Mouse (Mus musculus): Measurements from ENCODE around the gene Herc1.

Gene Herc1

DNA sequence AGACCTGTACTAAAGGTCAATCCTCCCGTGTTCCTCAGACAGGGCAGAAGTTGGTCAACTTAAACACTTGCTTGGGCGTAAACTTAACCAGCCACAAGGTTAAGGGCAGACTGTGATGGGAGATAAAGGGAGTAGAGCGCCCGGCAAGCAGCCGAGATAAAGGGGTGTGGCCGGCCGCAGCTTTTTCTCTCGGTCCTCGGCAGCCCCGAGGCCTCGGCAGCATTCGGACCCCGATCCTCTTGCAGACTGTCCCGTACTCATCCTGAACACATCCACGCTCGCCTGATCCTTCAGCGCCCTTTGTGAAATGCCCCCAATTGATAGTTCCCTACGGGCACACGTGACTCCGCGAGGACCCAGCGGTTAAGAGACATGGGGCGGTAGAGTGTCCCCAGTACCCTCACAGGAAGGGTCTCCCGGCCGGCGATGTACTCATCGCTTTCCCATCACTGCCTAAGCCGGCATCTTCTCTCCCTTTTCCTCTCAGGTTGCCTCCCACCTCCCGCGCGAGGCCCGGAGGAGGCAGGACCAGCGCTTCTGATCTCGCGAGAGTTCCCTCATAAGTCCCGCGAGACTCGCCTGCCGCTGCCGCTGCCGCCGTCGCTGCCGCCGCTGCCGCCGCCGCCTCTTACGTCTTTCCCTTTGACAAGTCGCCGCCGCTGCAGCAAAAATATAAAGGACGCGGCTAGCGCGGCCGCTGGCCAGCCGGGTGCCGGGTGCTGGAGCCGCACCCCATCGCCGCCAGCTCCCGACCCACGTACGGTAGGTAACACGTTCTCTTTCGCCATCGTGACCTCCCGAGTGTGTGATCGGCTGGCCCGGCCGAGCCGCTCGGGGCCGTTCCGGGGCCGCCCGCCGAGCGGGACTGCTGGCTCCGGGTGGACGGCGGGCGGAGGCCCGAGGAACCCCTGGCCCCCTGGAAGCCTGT is at the start of gene Herc1:
Gene Herc1 (plus strand): TSS at position 591 of the 928 bp plus-strand sequence.
- peak; percentile 89 for DNase-seq (ENCODE audit: low spot score)

DNA sequence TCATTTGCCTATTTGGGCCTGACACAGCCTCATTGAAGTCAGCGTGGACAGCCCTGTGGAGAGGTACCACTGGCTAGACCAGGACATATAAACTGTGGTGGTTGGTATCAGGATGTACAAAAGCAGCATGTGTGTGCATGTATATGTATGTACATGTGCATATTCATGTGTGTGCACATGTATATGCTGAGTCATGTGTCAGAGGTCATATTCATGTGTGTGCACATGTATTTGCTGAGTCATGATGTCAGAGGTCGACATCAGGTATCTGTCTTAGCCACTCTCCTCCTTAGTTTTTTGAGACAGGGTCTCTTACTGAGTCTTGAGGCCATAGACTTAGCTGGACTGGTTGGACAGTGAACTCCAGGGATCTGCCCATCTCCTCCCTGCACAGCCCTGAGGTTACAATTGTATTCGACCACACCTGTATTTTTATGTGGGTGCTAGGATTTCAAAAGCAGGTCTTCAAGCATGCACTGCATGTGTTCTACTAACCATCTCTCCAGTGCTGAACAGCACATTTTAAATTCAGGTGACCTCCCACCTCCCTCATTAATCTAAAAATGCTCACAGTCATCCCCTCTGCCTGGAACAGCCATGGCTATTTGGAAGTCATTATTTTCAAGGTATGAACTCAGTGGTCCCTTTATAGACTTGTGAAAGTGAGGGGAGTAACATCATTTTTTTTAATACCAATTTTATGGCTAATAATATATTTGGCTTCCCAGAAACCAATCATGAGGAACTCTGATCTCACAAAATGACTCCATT is 45.7 kb upstream of the Herc1 start:
- DNase-seq (ENCODE audit: low spot score): no peak

DNA sequence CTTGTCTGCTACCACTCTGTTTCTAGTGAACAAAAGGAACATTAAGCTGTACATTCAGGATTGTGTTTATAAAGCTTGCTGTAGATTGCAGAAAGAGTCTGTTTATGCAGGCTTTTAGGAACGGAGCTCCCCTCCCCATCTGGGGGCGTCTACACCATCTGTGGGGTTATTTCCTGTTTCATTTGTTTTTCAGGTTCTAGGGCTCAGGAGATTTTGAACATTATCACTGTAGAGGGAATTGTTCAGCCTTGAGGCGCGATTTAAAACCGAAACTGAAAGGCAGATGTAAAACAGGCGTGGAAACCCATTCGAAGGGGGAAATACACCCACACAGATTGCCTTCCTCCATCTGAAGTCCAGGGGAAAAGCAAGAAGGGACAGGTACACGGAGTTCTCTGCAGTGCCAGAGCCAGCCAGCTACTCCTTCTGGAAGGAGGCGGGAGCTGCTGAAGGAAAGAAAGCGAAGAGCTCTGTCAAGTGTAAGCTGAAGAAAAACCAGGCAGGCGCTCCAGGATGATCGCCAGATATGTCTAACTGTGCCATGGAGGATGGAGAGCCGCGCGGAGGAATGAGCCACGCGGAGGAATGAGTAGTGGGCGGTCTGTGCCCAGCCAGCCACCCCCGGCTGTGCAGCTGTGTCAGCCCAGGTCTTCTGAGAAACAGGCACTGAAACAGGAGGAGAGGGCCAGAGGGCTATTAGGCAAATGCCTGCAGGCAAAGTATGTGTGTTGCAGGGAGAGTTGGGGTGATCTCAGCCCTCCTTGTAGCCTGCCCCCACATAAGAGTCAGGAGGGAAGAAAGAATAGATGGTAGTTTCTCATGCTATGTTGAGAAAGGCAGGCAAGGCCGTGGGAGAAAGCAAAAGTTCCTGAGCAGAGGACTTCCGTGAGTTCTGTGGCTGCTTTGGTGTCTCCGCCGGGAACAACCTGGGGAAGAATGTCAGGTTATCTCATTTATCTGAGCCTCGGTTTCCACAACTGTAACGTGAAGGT is 44.8 kb upstream of the Herc1 start:
- DNase-seq (ENCODE audit: low spot score): peak; percentile 6

DNA sequence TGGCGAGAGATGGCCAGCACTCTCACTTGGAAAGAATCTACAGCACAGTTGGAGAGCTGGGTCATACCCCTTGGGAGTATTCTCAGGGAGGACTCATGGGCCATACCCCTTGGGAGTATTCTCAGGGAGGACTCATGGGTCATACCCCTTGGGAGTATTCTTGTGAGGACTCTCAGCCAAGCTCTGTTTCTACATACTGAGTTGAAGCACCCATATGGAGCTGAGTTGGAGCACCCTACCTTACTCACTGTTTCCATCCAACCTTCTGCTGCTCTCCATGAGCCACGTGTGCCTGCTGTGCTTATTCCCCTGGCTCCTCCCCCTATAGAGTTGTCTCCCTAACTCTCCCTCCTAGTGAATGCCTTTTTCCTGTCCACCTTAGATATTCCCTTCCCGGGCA is 43.8 kb upstream of the Herc1 start:
- no peak for DNase-seq (ENCODE audit: low spot score)

DNA sequence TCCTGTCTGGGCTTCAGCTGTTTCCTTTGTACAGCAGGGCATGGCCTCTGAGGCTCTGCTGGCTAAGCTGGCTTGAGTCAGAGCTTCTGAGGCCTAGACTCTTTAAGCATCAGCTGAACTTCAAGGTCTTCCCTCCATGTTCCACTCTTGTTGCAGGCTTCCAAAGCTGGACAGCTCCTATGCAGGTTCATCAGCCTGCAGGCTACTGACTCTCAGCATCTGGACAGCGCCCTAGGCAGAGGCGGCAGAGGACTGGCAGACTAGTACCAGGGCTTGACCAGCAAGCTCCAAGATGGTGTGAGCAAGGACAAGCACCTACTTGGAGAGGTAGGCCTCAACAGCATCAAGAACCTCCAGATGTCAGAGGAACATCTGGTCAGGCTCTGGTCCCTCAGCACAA is 42.9 kb upstream of the Herc1 start:
- DNase-seq (ENCODE audit: low spot score): no peak

DNA sequence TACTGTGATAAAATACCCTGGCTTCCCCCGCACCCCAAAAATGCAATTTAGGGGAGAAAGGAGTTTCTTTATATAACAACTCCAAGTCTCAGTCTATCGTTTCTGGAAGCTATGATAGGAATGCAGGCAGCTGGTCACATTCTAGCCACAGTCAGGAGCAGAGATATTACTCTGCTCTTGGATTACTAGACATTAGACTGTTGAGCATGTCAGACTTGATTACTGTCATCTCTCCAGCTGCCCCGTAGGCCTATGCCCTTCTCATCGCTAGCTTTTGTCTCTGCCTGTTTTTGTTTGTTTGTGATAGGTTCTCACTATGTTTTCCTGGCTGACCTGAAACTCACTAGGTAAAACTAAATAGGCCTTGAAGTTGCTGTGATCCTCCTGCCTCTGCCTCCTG is 41.5 kb upstream of the Herc1 start:
- no peak for DNase-seq (ENCODE audit: low spot score)

DNA sequence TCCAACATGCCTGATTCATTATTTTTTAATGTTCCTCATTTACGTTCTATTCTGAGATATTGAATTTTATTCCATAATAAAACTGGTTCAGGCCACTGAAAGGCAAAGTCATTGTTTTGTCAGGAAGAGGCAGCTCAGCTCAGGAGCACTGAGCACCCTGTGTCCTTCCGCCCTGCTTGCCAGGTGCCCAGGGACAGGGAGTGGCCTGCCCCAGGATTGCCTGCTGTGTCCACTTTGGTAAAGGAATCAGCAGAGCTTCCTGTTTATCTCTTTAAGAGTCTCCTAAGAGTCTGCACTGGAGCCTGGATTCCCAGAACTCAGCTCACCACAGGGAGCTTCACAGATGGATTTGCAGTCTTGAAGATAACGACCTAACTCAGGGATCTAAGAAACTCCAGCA is 38.8 kb upstream of the Herc1 start:
- no peak for DNase-seq (ENCODE audit: low spot score)

DNA sequence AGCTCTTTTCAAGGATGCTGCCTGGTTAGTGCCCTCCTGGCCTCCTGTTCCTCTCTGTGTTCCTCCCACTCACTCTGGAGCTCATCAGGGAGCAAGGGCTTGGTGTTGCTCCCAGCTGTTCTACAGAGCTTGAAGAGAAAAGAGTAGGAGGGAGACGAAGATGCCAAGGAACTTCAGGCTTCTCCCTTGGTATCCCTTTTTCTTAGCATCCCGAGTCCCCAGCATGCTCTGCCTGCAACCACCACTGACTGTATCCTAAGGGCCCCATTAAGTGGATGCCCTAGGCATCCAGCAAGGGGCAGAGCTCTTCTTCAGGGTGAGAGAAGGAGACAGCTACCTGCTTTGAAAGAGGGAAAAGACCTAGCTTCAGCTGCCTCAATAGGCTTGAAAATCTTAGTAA is 33.6 kb upstream of the Herc1 start:
- no peak for DNase-seq (ENCODE audit: low spot score)

DNA sequence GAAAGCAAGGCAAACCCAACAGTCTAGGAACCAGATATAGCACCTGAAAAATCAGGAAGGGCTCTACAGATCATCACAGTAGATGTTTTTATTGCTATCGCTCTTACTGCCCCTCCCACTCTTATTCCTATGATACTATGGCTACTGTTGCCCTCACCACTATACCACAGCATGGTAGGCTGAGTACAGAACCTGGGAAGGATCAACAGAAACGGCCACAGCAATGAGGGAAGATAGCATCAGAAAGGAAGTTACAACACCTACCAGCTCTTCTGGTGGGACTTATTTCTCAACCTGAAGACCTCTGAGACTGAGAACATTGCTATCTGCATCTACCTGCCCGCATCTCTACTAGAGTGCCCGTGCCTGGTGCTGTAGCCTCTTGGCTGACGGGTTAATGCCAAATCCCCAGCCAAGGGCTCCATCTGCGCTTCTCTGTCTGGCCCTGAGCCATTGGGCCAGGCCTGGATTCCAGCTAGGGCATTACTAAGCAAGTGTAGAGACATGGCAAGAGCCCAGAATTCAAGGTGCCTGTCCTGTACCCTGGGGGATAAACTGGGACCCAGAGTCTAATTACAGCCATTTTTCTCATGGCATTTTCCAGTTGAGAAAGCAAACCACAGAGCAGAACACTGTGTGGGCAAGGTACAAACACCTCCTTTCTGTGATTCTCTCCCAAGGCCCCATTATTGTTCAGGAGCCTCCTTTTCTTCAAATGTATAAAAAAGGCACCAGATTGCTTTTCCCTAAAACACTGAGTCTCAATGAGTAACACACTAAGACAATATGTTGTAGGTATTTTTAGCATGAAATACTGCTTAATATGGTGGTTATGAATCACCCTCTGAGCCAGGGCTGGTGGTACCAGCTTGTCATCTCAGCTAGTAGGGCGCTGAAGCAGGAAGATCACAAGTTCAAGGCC is 28.0 kb upstream of the Herc1 start:
- no peak for DNase-seq (ENCODE audit: low spot score)

DNA sequence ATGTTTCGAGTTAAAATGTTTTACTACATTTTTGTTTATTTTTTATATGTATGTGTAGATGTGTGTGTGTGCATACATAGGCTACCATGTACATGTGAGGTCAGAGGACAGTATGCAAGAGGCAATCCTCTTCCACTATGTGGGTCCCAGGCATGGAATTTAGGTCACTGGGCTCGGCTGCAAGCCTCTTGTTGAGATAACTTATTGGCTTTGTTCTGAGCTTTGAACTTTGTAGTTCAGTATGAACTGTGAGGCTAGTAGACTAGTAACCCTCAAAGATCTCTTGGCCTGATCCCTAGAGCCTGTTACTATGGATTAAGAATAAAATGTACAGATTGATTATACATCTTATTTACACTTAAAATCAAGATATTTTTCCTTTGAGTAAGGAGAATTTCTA is 23.4 kb upstream of the Herc1 start:
- no peak for DNase-seq (ENCODE audit: low spot score)

DNA sequence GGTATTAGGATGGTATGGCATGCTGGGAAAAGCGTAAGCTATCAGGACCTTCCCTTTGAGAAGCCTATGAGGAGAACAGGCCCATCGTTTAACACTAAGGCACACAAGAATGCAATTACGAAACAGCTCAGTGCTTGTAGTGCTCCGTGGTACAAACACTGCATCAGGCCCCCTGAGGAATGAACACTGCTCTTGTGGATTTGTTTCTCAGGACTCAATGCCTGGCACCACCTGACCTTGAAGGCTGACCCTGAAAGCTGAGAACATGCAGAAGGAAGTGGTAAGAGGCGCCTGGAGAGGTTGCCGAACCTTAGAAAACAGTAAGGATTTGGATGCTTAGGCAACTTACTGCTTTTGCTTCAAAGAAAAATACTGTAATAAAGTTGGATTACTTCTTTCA is 20.8 kb upstream of the Herc1 start:
- no peak for DNase-seq (ENCODE audit: low spot score)

DNA sequence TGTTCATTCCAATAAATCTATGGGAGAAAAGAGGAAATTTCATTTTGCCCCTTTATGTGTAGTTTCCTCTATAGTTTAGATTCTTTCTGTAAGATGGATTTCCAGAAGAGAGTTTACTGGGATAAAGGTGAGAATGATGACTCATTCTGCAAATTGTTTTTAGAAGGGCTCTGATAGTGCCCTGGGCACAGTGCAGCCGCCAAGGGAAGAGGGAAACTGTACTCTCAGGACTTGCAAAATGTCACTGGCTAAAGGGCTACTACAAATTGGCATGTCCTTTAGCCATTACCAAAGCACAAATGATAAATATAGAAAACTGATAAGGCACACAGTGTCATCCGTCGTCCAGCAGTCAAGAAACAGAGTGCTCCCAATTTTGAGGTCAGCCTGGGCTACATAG is 19.8 kb upstream of the Herc1 start:
- no peak for DNase-seq (ENCODE audit: low spot score)

DNA sequence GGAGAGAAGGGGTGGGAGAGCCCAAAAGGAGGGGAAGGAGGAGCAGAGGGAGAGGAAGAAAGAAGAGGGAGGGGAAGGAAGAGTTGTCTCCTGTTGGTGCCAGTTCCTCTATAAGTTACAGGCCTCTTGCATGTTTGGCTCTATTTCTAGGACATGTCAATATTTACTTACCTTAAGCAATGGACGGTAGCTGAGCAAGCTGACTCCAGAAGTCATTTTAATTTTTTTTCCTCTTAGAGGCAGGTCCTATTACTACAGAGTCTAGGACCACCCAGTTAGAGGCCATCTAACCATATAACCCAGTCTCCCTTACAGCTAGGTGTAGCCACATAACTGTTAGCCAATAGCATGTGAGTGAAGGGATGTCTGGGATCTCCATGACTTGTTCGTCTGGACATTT is 18.7 kb upstream of the Herc1 start:
- DNase-seq (ENCODE audit: low spot score): no peak

DNA sequence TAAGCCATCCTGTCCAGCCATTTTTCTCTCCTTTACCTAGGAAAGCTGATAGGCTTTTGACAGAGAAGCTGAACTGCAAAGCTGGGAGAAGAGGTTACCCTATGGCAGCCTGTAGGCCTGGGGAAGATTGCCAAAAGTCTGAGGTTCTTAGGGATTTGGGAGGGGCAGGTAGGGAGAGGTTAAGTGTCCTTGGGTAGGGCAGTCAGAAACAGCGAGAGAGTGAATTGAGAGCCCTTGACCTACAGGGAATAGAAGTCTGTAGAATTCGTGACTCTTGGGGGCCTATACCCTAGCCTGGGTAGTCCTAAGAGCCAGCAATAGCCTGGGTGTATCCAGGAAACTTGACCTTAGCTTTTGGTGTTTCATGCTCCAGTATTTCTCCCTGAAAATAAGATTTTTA is 17.9 kb upstream of the Herc1 start:
- DNase-seq (ENCODE audit: low spot score): no peak

DNA sequence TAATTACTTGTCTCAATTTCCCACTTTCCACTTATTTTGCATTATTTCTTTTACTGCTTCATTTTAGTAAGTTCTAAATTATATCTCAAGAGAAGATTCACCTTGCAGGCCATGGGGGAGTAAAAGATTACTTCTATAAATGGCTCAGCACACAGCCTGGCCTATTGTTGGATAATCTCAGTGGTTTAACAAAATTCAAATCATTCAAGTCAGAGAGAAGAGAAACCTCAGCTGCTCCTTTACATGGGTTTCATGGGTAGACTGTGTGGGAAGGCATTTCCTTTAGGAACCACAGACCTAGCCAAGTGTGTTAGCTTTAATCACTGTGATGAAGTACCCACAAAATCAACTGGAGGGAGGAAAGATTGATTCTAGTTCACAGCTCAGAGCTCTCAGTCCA is 13.0 kb upstream of the Herc1 start:
- DNase-seq (ENCODE audit: low spot score): no peak

DNA sequence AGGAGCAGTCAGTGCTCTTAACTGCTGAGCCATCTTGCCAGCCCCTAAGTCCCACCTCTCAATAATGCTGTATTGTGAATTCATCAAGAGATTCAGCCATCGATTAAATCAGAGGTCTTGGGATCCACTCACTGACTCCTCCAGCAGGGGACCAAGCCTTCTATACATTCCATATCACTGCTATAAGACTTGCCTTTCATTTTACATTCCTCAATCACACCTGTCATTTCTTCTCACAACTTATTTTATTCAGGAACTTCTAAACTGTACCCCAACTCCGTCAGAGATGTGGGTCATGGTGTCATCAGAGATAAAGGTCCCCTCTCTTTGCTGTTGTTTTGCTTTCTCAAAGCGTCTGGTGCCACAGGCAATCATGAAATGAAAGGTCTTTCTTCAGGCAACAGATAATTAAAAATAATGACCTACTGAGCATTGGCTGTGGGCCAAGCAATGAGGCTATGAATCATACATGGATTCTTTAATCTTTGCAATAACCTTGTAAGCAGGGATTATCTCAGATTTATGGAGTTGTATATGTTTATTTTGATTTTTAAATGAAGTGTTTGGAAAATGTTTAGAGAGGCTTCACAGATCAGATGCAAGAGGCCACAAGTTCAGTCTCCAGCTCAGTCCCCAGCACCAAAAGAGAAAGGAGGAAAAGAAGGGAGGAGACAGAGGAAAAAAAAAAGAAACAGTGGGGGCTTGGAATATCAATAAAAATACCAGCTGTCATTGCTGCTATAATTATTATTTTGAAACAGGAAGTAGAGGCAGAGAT is 12.1 kb upstream of the Herc1 start:
- no peak for DNase-seq (ENCODE audit: low spot score)

DNA sequence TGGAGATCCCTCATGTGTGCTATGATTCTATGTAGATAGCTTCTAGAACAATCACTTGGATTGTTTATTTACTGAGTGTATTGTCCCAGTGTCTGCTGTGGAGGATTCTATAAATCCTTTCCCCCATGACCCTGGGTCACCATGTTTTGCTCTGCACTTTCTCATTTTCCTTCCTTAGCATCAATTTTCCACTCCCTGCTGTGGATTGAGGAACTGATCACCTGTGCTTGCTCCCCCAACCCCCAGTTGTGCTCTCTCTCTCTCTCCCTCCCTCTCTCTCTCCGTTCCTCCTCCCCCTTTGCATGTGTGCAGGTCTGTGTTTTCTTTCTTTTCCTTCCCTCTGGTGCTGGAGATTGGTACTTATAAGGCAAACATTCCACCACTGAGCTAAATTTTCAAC is 10.5 kb upstream of the Herc1 start:
- DNase-seq (ENCODE audit: low spot score): no peak

DNA sequence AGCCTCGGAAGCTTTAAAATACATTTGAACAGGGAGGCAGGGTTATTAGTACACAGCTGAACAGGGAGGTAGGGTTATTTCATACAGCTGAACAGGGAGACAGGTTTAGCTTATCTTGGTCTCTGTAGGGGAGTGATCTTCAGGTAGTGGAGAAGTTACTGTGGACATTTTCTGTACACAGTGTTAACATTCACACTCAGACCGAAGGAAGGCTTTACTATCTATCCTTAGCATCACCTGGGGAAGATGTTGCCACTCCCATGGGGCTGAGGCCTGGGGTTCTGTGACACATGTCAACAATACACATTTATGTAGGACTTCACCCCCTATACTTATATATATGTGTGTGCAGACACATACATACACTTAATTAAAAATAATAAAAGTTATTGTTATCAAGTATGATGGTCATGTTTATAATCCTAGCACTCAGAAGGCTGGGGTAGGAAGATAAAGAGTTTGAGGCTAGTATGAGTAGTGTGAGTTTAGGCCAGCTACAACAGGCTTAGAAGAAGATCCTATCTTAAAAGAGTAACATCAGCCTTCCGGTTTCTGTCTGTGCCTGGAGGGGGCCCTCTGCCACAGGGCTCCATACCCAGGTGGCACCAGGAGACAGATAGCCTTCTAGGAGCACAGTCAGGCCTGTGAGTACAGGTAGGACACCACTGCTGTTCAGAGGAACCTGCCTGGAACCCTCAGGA is 9.7 kb upstream of the Herc1 start:
- no peak for DNase-seq (ENCODE audit: low spot score)

DNA sequence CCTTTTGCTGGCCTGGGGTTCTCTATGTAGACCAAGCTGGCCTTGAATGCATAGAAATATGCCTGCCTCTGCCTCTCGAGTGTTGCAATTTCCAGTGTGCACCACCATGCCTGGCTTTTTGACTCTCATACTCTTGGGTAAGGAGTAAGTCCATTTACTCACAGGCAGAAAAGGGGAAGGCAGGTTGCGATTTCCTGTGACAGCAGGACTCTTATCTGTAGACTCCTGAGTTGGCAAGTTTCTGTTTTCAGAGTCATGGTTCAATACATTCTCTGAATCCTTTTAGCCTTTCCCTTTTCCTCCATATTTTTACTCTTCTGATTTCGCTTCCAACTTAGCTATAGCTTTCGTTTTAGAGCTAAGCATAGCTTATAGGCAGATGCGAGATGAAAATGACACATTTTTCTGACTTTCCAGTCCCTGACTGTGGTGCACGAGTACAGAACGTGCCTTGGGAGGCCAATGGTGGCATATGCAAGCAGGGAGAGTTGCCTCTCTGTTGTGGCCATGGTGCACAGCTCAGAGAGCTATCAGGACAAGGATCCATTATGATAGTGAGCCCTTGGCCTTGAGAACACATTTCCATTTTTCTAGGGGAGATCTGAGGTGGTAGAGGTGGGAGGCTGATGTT is 2.7 kb upstream of the Herc1 start:
- DNase-seq (ENCODE audit: low spot score): no peak
